Mouse (Mus musculus): ENCODE measurements at regions not wholly inside any gene's neighbourhood (a gene's known extent, or its start where the extent isn't known, plus 50 kb on each side); places are given as distances from the start of the nearest gene placed in this dataset.

- TF ChIP-seq CTCF (IDR thresholded peaks at IDR 0.05; ENCODE audit: low read depth, low read length), result no peak
- no peak for TF ChIP-seq POLR2A (IDR thresholded peaks at IDR 0.05; ENCODE audit: extremely low read depth, insufficient read depth, low read length)
Observed at GRCm38 (mm10) chr11:22440521-22440920, 71.4 kb upstream of the Tmem17 start.

Data from liver, adult 2 months (tissue).